Mouse (Mus musculus) hindbrain, embryonic 14.5 days (tissue): Measurements from ENCODE around the gene Fxyd7. TPM values are rescaled to one million over a fixed set of nuclear protein-coding genes. Genes with fewer than 3 reads are reported as not detected.
A peak's percentile ranks its signal among the peaks of the same experiment; 100 is the strongest.

Source experiments
- ATAC-seq: fragments of 200-750 bp; cut with Nextera tagmentation; 2 replicates; pipeline ENCODE4 v1.8.0; 2017; ENCODE audit warnings: moderate number of reproducible peaks, mild to moderate bottlenecking, moderate TSS enrichment, moderate library complexity; ENCODE audit not compliant: low FRiP score
- DNase-seq: peaks from one replicate; pipeline ENCODE4 v3.0.0-alpha.2; 2015; ENCODE audit warnings: low spot score
- H3K27ac ChIP-seq: fragments of 300-500 bp; sonication (generic); 2 replicates; pipeline ENCODE4 v1.5.1; 2014; ENCODE audit warnings: mild to moderate bottlenecking, moderate library complexity
- H3K27me3 ChIP-seq: fragments of 300-500 bp; sonication (generic); 2 replicates; pipeline ENCODE4 v1.6.1; 2014; ENCODE audit warnings: mild to moderate bottlenecking, low read length, mixed read lengths; ENCODE audit not compliant: control insufficient read depth, insufficient read depth
- H3K36me3 ChIP-seq: fragments of 300-500 bp; sonication (generic); replicated peaks from 2 replicates; pipeline ENCODE4 v1.6.1; 2014; ENCODE audit not compliant: control insufficient read depth, insufficient read depth
- H3K4me1 ChIP-seq: fragments of 300-500 bp; sonication (generic); replicated peaks from 2 replicates; pipeline ENCODE4 v1.6.1; 2014; ENCODE audit warnings: antibody characterized with exemption, low read length, mixed read lengths; ENCODE audit not compliant: control insufficient read depth, insufficient read depth
- H3K4me2 ChIP-seq: fragments of 300-500 bp; sonication (generic); replicated peaks from 2 replicates; pipeline ENCODE4 v1.6.1; 2014; ENCODE audit warnings: mild to moderate bottlenecking, moderate library complexity
- H3K4me3 ChIP-seq: fragments of 300-500 bp; sonication (generic); replicated peaks from 2 replicates; pipeline ENCODE4 v1.5.1; 2014; ENCODE audit warnings: mild to moderate bottlenecking, low read length
- H3K9ac ChIP-seq: fragments of 300-500 bp; sonication (generic); 2 replicates; pipeline ENCODE4 v1.6.1; 2014
- H3K9me3 ChIP-seq: fragments of 300-500 bp; sonication (generic); 2 replicates; pipeline ENCODE4 v1.6.1; 2016; ENCODE audit warnings: low read length; ENCODE audit not compliant: control insufficient read depth
- WGBS: fragments of 180-500 bp; shearing (Covaris S2); extraction: QIAGEN DNeasy Blood & Tissue Kit; methylation state at CpG from one replicate; pipeline ENCODE4 v1.1.7; 2014; 5-methylcytosine and 5-hydroxymethylcytosine counted together
- polyA plus RNA-seq: library from polyadenylated mRNA; unstranded; fragments of >200 nt; fragmentation: Nextera tagmentation; extraction: Ambion mirVana; gene quantifications from 2 replicates; pipeline ENCODE4 v1.2.1, GENCODE M21; 2014

Fxyd7 gene
- polyA plus RNA-seq, 1 experiment from 2014 or later, result 236 TPM

- H3K36me3 ChIP-seq, result no peaks in the 10 kb centered on the region
- no peaks in the 10 kb centered on the region for H3K9me3 ChIP-seq
- H3K27ac ChIP-seq, result peak overlapping the region; percentile 54
- peaks cover 38% of the 10 kb centered on the region for H3K4me1 ChIP-seq
- H3K4me3 ChIP-seq, result peak overlapping the region; percentile 40
- H3K9ac ChIP-seq, result peak overlapping the region; percentile 62
- peaks cover 45% of the 10 kb centered on the region for H3K27me3 ChIP-seq
- peak overlapping the region; percentile 56 for H3K4me2 ChIP-seq
- ATAC-seq (peak; percentile 61), DNase-seq (no peak)
- WGBS, result 2% methylated on average over 12 of the region's 15 CpGs
These were observed 1.4 kb downstream of the Fxyd7 start for GRCm38 (mm10) chr7:31049846-31050281.

- Histone ChIP-seq H3K4me3 (peak overlapping the region; percentile 40), H3K27ac (peak overlapping the region; percentile 54), H3K9ac (peak overlapping the region; percentile 62), H3K9me3 (no peaks in the 10 kb centered on the region), H3K4me1 (peaks cover 38% of the 10 kb centered on the region), H3K36me3 (no peaks in the 10 kb centered on the region), H3K27me3 (peaks cover 45% of the 10 kb centered on the region), H3K4me2 (peak overlapping the region; percentile 56)
- ATAC-seq, result peak; percentile 7; the same call in 1 of the 2 replicates
- DNase-seq, result peak; percentile 76
- WGBS, result 20% methylated on average over 5 of the region's 5 CpGs
These were observed 2.0 kb downstream of the Fxyd7 start for GRCm38 (mm10) chr7:31049135-31049845.

DNA sequence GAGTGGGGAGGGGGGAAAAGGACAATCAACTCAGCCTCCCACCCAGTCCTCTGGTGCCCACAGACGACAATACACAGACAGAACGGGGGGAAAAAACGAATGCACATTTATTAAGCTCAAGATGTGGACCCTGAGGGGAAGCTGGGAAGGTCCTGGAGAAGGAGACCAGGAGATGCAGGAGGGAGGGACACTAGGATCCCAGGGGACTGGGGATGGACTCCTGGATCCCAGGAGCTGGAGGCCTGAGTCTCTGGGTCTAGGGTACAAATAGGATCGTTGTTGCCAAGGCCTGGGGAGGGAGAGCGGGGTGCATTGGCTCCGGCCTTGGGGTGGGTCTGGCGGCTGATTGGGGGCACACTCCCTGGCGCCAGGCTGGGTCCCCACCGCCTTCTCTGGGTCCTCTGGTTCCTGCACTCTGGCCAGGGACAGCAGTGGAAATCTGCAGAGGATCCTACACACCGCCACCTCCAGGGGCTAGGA is 8.8 kb downstream of the Fxyd7 start, which contains the start of gene Fxyd5:
Fxyd5 (minus strand) TSS at position 51 of the 480 bp plus-strand sequence.
- ATAC-seq (no peak), DNase-seq (no peak)
- no peaks in the 10 kb centered on the region for H3K9me3 ChIP-seq
- no peak within 1 kb of the TSS for H3K9ac ChIP-seq
- no peak within 1 kb of the TSS for H3K4me3 ChIP-seq
- peak within 1 kb of the TSS; percentile 32 for H3K4me2 ChIP-seq
- no peak within 1 kb of the TSS for H3K27ac ChIP-seq
- no peaks in the 10 kb centered on the region for H3K36me3 ChIP-seq
- 39% methylated on average over 10 of the region's 10 CpGs for WGBS
- peaks cover 49% of the 10 kb centered on the region for H3K27me3 ChIP-seq
- H3K4me1 ChIP-seq, result no peaks in the 10 kb centered on the region

DNA sequence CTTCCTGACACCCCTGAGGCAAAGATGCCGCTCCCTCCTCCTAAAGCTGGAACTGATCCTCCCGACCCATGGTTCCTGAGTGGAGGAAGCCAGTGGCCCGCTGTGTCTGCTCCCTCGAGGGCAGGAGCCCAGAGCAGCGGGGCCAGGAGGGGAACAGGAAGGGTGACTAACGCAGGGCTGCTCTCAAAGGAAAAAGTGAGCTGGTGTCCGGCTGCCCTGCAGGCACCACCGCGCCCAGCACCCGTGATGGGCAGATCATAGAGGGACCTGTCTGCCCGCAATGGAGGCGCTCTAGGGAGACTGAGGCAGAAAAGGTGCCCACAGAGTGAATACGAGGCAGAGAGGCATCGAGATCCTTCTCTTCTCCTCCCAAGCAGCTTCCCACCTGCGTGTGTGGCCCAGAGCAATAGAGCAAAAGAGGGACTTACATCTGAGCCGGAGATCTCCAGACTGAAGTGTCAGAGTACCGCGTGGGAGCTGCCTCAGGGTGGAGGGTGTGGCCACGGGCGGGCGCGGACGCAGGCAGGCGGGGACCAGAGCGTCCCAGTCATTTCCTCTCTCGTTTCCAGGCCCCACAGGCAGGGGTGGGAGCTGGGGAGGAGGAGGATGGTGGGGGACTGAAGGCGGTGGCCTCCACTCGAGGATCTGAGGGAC is 9.5 kb downstream of the Fxyd7 start:
- no peak for DNase-seq
- H3K4me3 ChIP-seq, result no peak overlapping the region
- H3K4me2 ChIP-seq, result peak overlapping the region; percentile 32
- no peak overlapping the region for H3K9ac ChIP-seq
- WGBS, result 3% methylated on average over 28 of the region's 28 CpGs
- no peak overlapping the region for H3K27ac ChIP-seq
- no peaks in the 10 kb centered on the region for H3K36me3 ChIP-seq
- no peaks in the 10 kb centered on the region for H3K4me1 ChIP-seq
- H3K27me3 ChIP-seq, result peaks cover 49% of the 10 kb centered on the region
- no peak for ATAC-seq
- H3K9me3 ChIP-seq, result no peaks in the 10 kb centered on the region

- WGBS, result 33% methylated on average over 8 of the region's 8 CpGs
- no peak overlapping the region for H3K9ac ChIP-seq
- DNase-seq (no peak), ATAC-seq (no peak)
- no peaks in the 10 kb centered on the region for H3K4me1 ChIP-seq
- no peaks in the 10 kb centered on the region for H3K9me3 ChIP-seq
- H3K4me2 ChIP-seq, result no peak overlapping the region
- H3K36me3 ChIP-seq, result no peaks in the 10 kb centered on the region
- H3K27ac ChIP-seq, result no peak overlapping the region
- peaks cover 49% of the 10 kb centered on the region for H3K27me3 ChIP-seq
- no peak overlapping the region for H3K4me3 ChIP-seq
These were observed 10.3 kb downstream of the Fxyd7 start for GRCm38 (mm10) chr7:31041023-31041407.

DNA sequence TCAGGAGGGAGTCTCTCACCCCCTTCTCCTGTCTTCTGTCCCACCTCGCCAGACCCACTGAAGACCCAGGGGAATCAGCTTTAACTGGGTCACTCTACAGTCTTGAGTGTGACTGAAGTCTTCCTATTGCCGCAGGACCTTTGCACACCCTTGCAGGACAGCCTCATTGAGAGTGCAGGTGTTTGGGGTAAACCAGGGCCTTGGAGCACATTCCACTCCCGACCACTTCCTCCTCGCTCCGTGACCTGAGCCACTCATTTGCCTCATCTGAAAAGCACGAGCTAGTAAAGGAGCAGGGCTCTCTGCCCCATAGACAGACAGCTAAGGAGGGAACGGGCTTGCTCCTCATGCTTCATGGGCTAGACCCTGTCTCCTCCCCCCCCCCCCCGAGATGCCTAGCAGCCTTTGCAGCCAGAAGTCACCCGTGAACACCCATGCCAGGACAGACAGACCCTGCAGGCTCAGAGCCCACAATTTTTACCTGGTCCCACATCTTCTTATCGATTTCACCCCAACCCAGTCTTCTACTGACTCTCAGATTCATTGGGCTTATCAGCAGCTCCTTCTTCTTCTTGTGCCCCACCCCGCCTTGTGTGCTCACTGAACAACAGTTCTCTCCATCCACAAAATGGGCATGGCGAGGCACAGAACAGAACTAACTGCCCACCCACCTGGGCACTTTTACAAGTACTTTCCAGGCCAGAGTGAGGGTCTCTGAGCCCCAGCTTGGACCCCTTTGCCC is 10.8 kb downstream of the Fxyd7 start:
- H3K4me1 ChIP-seq, result no peaks in the 10 kb centered on the region
- no peak overlapping the region for H3K9ac ChIP-seq
- H3K4me3 ChIP-seq, result no peak overlapping the region
- H3K4me2 ChIP-seq, result no peak overlapping the region
- H3K36me3 ChIP-seq, result no peaks in the 10 kb centered on the region
- no peaks in the 10 kb centered on the region for H3K9me3 ChIP-seq
- DNase-seq (no peak), ATAC-seq (no peak)
- H3K27me3 ChIP-seq, result peaks cover 48% of the 10 kb centered on the region
- WGBS, result 80% methylated on average over 12 of the region's 12 CpGs
- no peak overlapping the region for H3K27ac ChIP-seq

GRCm38 (mm10) chr7:31039011-31039410 is 12.3 kb downstream of the Fxyd7 start:
- no peak overlapping the region for H3K27ac ChIP-seq
- DNase-seq (no peak), ATAC-seq (no peak)
- H3K36me3 ChIP-seq, result no peaks in the 10 kb centered on the region
- no peaks in the 10 kb centered on the region for H3K9me3 ChIP-seq
- H3K4me1 ChIP-seq, result no peaks in the 10 kb centered on the region
- WGBS, result 89% methylated on average over 4 of the region's 4 CpGs
- H3K9ac ChIP-seq, result no peak overlapping the region
- peaks cover 35% of the 10 kb centered on the region for H3K27me3 ChIP-seq
- H3K4me3 ChIP-seq, result no peak overlapping the region
- H3K4me2 ChIP-seq, result no peak overlapping the region

DNA sequence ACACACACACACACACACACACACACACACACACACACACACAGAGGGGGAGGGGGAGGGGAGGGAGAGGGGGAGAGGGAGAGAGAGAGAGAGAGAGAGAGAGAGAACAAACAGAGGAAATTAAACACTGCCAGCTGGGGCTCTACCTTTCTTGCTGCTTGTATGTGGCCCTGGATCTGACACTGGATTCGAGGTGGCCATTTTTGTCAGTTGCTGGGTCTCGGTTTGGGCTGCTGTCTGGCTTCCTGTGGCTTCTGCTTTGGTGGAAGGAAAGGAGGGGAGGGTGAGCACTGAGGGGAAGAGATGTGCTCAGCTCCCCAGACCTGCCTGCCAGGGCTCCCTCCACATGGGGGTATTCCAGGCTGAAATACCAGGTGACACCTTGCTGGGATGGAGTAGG is 13.6 kb downstream of the Fxyd7 start:
- 74% methylated on average over 2 of the region's 2 CpGs for WGBS
- Histone ChIP-seq H3K4me3 (no peak overlapping the region), H3K4me1 (no peaks in the 10 kb centered on the region), H3K36me3 (no peaks in the 10 kb centered on the region), H3K9ac (no peak overlapping the region), H3K27me3 (peaks cover 25% of the 10 kb centered on the region), H3K27ac (no peak overlapping the region), H3K9me3 (no peaks in the 10 kb centered on the region), H3K4me2 (no peak overlapping the region)
- ATAC-seq, result no peak
- DNase-seq, result no peak

GRCm38 (mm10) chr7:31036917-31037316 is 14.3 kb downstream of the Fxyd7 start:
- DNase-seq (no peak), ATAC-seq (no peak)
- Histone ChIP-seq H3K4me3 (no peak overlapping the region), H3K4me2 (no peak overlapping the region), H3K36me3 (no peaks in the 10 kb centered on the region), H3K9ac (no peak overlapping the region), H3K27me3 (peaks cover 18% of the 10 kb centered on the region), H3K27ac (no peak overlapping the region), H3K9me3 (no peaks in the 10 kb centered on the region), H3K4me1 (no peaks in the 10 kb centered on the region)
- WGBS, result 90% methylated on average over 7 of the region's 7 CpGs
